Mouse (Mus musculus): Measurements from ENCODE around the gene Ercc6.

Ercc6 gene

DNA sequence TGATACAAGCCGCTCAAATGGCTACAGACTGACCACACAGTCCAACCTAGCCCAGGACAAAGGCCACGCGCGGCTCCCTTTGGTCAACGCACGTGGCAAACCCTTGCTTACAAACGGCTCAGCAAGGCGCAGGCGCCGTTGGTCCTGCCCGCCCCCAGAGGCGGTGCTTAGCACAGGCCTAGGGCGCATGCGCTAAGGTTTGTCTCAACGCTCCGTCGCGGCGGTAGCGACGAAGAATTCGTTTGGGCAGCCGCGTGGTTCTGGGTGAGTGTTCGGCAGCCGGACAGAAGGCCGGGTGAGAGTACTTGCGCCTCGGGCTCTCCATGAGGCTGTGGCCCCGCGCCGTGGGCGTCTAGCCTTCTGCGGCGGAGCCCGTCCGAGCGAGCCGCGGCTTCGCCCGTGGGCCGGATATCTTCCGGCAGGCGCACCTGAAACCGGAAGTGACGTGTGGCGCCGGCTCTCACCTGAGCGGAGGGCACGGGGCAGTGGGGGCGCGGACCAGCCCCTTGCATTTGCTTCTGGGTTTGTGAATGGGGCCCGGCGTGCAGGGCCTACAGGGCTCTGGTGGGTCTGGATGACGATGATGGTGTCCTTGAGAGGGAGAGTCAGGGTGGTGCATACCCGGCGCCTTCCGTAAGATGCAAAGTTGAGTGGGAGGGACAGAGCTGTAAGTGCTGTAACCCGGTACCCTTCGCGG lies at the start of gene Ercc6:
Gene Ercc6 (plus strand): TSS at position 186 of the 697 bp plus-strand sequence.
- peak; percentile 95 to 97 for DNase-seq

DNA sequence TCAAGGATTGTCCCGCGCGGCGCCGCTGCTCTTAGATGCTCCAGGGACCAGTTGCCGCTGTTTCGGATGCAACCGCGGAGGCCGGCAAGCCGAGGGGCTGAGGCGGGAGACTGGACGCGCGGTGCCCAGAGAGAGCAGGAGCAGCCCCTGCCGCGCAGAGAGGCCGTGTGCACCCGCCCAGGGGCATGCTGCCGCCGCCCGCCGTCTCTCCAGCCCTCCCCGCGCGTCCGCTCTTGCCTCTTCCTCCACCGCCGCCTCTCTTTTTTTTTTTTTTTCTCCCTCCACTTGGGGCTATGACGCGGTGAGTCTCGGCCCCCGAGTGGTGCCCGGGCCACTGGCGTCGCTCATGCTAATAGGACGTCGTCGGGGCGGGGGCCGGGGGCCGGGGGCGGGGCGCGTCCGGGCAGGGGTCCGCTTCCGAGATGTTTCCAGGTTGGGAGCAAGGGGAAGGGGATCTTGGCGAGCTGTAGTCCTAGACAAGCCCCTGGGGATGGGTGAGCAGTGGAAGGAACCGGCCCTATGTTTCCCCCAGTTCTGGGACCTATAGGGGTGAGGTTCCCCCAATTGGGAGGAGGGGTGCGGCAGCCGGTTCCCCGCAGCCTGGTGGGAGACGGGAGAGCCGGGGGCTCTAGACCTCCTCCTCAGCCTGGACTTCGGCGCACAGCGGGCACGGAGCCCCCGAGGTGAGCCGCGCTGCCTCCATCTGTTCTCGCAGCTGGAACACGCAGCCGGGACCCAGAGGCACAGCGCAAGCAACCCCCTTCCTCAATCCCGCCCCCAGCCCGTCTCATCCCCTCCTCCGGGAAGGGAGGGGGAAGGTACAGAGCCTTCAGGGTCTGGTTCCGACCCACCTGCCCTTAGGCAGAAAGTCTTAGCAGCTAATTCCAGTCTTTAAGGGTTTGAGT lies 48.5 kb upstream of the Ercc6 start, which contains the start of gene Slc18a3:
Gene Slc18a3 (minus strand): TSS at position 250 of the 905 bp plus-strand sequence.
- DNase-seq: no peak

DNA sequence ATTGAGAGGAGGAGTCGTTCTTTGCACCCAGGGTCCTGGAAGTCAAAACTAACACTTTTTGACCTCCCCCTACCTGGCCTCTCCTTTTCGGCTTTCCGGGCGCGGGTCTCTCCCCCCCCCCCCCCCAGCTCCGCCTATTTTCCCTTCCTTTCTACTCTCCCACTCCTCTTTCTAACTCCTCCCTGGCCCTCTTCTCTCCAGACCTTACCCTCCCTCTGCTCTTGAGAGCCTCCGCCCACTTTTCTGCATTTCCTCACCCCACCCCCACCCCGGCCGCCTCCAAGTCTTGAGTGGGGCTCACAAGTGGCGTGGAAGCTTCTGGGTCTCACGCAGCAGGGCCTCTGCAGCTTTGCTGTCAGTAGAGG lies 47.8 kb upstream of the Ercc6 start:
- no peak for DNase-seq

DNA sequence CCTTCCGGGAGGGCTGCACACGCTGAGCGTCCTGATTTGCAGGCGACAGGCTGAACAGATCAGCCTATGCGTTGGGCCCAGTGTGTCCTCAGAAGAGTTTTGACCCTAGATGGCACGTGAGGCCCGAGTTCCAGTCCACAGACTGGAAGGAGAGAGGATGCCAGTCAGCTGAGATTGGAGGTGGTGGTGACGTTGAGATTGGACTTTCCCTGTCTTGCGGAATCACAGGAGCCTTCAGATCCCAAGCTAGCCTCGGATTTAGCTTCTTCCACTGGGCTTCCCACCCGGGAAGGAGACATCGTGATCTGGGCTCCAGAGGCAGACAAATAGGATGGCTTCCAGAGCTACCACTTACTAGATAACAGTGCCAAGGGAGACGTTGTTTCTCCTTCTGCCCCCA lies 47.4 kb upstream of the Ercc6 start, which contains the start of gene Chat:
Gene Chat (minus strand): TSS at position 101 of the 400 bp plus-strand sequence.
- DNase-seq: no peak

DNA sequence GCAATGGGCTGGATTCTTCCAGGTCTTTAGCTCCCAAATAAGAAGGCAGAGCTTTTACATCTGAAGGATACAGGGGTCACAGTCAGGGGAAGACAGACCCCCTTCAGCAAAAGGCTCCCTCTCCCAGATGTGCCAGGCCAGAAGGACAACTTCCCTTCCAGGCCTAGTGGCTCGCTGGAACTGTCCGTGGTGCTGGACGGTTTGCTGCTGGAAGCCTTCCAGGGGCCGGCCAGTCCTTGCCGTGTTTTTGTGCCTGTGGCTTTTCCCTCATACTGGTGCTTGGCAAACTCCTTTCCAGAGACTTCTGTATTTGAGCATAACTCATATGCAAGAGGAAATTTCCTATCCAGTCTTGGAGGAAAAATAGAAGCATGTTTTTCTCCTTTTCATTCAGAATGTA lies 45.7 kb upstream of the Ercc6 start:
- peak; percentile 16 to 83 for DNase-seq

DNA sequence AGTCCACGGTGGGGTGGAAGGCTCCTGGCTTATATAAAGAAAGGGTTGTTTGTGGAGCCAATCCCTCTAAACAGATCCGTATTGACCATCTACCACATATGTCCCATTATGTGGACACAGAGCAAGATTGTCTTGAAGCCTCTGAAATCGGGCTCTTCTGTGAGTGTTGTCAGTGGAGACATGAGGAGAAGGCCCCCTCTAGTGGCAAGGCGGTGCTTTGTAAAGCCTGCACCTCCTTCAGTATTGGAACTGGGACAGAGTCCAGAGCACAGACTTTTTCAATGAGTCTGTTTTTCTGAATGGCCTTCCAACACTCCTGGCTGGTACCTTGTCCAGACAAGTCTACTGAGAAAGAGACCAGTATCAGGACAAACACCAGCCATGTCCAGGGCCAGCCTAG lies 40.3 kb upstream of the Ercc6 start:
- DNase-seq: peak; percentile 45 to 79

DNA sequence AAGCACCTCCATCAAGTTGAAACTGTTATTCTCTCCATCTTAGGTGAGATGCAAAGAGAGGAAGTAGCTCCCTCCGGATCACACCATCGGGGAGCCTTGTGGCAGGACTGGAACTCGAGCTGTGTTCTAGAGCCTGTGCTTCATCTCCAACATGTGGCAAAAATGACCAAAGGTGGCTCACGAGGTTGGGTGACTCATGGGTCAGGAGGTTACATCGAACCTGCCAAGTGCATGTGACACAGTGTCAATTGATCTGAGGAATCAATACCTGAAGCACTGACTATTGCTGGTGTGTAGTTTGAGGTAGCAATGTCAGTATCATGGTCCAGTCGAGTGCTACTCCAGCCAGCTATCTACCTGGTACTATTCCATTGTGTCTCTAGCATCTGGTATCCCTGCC lies 36.8 kb upstream of the Ercc6 start:
- no peak for DNase-seq

DNA sequence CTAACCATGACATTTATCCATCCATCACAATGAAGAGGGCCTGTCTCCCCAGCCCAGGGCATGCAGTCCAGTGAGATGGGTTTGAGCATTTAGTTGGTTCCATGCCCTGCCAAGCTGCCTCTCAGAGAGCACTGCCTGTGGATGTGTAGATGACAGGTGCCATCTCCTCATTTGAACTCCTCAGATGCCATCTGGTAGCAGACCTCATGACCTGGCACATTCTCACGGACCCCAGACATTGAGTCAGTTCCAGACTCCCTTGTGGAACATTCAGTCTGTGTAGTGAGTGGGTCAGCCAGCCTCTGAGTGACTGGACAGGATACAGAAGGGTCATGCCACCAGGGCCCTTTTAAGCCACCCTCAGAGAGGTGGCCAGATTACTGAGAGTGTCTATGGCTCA lies 35.7 kb upstream of the Ercc6 start:
- no peak for DNase-seq

DNA sequence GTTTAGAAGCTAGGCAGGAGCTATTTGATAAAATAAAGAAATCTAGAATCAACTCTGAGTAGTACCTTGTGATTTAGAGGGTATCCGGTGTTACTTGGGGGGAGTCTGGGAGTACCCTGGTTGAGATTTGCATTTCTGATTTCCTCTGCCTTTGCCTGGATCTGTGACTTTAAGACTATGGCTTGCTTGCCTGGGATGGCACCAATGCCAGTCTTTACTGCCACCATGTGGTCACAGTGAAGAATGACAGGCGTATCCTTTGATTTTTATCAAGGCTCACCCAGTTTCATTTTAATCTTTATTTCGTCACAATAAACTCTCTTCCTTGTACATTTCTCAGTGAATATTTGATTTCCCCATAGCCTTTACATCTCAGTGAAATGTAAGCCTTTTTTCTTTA lies 31.3 kb upstream of the Ercc6 start:
- DNase-seq: peak in 1 of 2 experiments; percentile 16

DNA sequence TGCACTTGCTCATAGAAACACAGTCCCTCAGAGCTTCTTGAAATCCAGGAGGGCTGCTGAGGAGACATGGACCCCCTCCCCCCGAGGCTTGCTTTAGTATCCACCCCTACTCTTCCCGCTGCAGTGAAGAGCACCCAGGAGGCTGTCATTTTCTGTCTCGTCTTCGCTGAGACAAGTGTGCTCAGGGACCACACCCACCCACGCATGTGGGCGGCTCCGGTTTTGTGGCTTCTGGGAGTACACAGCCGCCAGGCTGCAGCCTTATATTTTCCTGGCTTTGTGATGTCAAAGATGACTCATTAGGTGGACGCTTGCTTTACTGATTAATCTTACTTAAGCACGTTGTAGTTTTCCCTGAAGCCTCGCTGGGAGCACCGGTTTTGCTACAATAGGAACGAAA lies 20.8 kb upstream of the Ercc6 start:
- peak in 1 of 2 experiments; percentile 6 for DNase-seq

DNA sequence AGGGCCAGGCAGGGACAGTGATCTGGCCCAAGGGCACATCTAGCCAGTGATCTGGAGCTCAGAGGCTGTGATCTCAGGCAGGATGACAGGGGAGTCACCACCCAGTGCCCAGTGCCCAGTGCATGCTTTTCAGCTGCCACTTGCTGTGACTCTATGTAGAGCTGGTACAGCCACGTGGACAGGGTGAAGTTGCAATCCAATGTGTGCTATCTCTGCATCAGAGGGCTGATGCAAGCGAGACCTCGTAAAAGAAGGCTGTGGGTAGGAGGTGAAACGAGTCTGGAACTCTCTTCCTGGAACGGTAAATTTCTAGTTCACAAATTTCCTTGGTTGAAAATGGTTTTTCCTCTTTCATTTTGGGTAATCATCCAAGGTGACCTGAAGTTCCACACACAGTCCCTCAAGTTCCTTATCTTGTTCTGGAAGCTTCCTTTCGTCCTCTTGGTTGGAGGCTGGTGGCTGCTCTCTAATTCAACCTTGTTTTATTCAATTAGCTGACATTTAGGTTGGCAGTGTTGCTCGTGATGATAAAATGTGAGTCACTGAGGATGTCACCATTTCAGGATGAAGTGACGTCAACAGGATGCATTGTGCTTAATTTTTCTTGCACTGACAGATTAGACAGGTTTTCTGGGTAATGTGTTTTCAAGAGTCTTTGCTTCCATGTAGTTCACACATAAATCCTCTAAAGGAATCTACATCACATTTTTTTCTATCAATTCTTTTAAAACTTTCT lies 17.0 kb upstream of the Ercc6 start:
- DNase-seq: no peak

DNA sequence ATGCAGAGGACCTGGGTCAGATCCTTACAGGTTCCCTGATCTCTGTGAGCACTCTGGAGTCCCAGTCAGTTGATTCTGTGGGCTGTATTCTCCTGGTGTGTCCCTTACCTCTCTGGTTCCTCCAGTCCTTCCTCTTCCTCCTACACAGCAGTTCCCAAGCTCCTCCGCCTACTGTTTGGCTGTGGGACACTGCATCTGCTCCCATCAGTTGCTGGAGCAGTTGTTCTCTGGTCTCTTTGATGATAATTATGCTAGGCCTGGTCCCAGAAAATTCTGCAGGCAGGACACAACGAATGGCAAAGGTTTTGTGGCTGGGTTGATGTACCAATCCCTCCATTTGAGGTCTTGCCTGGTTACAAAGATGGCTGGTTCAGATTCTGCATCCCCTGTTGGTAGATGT lies 12.0 kb upstream of the Ercc6 start:
- no peak for DNase-seq

DNA sequence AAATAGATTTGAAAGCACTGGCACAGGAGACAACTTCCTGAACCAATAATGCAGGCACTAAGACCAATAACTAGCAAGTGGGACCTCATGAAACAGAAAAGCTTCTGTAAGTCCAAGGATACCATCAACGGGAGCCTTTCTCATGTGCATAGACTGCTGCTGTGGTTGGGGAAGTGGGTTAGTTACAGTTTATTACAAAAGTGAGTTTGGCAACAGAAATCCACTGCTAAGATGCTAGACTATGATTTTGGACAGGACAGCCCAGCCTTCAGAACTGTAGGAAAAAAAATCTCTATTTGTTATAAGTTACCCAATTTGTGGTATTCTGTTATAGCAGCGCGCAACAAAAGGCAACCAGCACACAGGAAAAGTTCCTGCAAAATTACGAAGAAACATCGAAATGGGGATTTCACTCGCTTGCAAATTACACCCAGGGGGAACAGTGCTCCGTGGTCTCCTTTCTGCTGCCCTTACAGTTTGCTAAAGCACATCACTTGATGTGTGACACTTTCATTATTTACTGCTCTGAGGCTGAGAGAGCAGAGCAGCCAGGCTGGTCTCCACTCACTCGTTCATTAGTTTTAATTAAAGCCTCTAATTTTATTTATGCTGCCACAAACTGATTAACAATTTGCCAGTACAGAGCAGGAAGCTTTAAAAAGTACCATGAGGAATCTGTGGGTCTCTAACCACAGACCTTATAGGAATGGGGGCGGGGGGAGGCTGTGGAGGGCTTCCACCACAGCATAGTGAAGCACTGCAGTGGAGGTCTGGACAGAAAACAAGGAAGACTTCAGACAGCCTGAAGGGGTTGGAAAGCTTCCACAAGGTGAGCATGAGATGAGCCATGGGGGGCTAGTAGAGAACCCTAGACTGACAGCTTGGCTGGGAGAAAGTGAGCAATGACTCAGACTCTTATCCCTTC lies 10.3 kb upstream of the Ercc6 start:
- DNase-seq: no peak

DNA sequence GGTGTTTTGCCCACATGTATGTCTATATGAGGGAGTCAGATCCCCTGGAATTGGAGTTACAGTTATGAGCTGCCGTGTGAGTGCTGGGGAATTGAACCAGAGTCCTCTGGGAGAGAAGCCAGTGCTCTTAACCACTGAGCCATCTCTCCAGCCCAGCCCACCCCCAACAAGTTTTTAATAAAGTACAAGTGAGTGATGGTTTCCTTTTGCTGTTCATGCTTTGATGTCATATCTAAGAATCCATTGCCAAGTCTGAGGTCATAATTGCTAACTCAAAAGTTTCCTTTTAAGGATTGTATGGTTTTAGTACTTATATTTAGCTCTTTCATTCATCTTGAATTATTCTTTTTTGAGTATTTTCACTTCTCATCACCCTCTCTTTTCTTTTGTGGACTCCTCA lies 9.4 kb upstream of the Ercc6 start:
- DNase-seq: no peak

DNA sequence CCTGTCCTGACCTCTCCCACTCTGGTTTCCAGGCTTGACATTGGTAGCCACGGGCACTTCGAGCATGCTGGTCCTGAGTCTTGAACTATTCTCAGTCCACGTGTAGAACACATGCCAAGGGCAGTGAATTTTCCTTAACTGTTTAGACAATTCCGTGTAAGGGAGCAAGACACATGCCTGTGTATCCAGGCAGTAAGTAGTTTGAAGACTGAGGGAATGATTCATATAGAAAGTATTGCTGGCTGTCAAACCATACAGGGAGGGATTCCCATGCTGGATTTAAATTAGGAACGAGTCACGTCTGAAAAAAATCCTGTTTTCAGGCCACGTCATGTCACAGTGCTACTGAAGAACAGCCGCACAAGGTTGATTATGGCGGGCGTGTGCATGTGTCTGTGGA lies 7.0 kb upstream of the Ercc6 start:
- DNase-seq: no peak

DNA sequence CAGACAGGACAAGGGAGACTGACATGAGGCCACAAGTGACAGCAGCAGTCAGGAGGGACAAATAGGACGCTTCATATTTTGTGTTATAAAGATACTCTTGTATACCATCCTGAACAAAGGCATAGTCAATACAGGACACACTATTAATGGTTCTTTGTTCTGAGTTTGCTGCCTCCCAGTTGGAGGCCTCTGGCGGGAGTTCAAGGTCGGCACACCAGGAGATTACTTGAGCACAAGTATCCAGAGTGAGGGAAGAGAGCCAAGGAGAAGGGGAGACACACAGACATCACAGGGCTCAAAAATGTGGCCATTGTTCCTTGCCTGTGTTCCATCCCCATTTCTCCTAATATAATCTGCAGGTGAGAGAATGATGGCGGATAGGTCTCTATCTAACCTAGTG lies 6.1 kb upstream of the Ercc6 start:
- DNase-seq: no peak

DNA sequence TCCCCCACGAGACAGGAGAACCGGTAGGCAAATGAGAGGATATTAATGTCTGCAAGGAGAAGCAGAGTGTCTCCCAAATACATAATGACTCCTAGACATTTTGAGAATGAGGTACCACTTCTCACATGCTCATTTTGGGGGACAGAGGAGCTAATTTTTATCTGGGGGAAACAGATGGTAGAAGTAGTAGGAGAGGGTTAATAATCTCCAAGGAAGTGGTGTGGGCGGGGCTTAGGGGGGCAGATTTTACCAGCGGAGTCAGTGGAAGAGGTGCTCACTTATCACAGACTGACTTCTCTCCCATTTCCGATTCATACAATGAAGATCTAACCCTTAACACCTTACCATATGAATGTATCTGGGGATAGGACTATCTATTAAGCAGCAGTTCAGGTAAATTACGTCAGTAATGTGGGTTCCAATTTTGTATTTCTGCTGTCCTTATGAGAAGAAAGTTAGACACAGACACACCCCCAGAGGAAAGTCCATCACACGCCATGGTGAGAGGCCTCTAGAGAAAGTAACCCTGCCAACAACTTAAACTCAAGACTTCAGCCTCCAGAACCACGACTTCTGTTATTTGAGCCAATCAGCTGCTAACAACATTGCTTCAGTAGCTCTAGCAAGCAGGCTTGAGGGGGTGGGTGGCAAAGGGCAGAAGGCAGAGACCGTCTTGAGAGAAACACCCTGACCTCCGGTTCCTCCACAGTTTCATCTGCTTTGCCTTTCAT lies 5.1 kb upstream of the Ercc6 start:
- peak in 1 of 2 experiments; percentile 52 for DNase-seq

DNA sequence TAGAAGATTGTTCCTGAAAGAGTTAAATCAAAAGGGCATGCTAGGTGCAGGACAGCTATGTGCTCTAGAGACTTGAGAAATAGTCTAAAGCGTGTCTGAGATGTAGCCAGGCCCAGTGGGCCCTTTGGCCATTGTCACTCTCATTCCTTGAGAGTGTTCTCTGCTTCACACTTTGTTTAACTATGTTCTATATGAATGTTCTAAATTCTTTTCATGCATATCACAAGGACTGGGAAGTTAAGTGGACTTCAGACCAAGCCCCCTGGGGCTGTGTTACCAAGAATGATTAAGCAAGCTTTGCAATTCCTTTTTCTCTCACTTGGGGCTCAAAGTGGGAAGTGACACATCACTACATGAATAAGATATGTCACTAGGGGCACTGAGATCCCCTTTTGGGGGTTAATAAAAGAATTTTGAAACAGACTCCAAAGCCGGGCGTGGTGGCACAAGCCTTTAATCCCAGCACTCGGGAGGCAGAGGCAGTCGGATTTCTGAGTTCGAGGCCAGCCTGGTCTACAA lies 3.8 kb upstream of the Ercc6 start:
- DNase-seq: no peak

DNA sequence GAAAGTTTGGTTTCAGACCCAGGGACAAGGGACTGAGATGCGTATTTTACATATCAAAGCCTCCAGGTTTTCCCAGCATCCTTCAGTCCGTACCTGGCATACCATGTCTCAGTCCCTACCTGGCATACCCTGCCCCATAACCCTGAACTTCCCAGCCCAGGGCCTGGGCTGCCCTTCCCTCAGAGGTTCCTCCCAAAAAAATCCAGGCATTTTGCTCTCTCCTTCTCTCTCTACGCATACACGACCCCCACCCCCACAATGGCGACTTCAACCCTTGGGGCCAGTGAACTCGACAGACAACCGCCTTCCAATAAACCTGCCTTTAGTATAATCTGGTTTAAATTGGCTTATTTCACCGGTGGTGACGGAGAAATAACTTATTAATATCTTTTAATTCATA lies 409 bp upstream of the Ercc6 start:
- no peak for DNase-seq

DNA sequence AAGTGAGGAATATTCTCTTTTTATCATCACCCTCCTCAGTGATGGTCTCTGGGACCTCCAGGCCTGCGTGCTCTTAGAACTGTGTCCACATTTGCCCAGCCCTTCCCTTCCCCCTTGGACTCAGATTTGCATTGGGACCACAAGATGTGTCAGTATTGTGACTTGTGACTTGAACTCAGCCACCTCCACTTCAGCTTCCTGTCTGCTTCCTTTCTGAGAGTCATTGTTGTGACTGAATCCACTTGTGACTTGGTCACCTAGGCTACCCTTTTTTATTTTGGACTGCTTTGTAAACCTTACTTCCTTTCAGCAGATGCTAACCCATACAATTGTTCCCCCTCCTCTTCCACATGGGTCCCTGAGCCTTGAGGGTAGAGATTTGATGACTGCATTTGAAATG lies 2.8 kb downstream of the Ercc6 start:
- no peak for DNase-seq

DNA sequence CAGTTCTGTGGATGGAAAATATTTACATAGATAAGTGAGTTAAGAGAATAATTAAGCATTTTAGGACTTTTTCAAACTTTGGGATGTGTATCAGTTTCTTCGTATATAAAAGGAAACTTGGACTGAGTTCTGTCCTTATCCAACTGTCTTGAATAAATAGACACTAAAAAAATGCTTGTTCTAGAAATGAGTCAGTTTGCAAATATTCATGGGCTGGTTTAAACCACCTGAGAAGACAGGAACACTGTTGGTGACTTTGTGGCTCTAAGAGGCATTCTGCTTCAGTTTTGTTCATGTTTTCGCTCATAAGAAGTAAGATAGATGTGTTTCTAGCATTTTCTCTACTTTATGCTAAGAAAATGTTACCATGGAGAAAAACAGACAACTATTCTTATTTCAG lies 5.2 kb downstream of the Ercc6 start:
- DNase-seq: no peak

Data from kidney, postnatal 36 days (tissue).